Mouse (Mus musculus): ENCODE results near the gene Tnnt2. TPM values are rescaled to one million over a fixed set of nuclear protein-coding genes. Genes with fewer than 3 reads are reported as not detected.

Tnnt2 gene
- polyA plus RNA-seq, 1 experiment from 2014 or later, result 0.74 TPM

DNA sequence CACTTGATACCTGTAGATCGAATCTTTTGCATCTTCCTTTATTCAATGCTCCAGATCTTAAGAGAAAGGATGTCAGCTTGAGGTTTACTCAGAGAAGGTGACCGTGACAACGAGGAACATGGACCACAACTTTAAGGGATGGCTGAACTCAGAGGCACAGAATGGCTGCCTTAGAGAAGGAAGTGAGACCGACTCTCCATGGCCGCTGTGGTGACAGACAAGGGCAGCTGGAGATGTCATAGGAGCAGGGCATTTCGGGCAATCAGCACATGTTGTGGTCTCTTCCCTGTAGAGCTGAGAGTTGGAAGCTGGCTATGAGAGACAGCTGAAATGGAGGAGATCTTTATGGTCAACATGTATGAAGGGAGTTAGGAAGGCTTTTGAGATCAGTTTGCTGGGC is 28.7 kb downstream of the Tnnt2 start:
- Histone ChIP-seq H3K4me1 (peaks cover 21% of the 10 kb centered on the region), H3K36me3 (no peaks in the 10 kb centered on the region), H3K27me3 (ENCODE audit: low read depth, poor library complexity, severe bottlenecking) (peaks cover 10% of the 10 kb centered on the region), H3K27ac (replicated peaks) (no peak overlapping the region), H3K9me3 (replicated peaks) (no peaks in the 10 kb centered on the region), H3K4me3 (no peak overlapping the region)
- WGBS, result 87% methylated on average over 6 of the region's 6 CpGs
- no peak for DNase-seq (ENCODE audit: low spot score)

DNA sequence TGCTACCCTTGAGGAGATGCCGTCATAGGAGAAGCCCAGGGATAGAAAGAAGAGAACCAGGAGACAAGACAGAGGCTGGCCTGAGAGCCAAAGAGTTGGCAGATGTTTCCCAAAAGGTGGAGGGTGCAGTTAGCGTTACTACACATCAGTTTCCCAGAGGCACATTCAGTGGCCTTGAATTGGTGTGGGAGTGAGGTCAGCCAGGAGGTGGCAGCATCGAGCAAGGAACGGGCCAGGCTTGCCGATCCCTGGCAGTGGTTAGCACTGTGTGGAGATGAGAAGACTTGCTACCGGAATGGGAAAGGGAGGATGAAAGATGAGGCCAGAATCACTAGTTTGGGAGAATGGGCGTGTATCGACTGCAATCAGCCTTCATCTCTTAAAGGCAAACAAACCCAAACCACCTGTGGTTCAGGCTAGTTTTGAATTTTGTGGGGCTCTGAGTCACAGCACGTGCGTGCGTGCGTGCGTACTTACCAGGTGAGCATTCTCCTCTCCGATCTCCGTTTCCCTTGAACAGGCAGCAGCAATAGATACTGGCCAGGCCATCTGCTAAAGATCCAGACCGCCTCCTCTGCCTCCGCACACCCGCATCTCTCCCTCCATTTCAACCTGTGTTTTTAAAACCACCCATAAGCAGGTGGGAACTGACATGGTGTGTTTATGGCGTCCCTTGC is 29.5 kb downstream of the Tnnt2 start:
- Histone ChIP-seq H3K36me3 (no peaks in the 10 kb centered on the region), H3K4me1 (peaks cover 21% of the 10 kb centered on the region), H3K27ac (replicated peaks) (no peak overlapping the region), H3K27me3 (ENCODE audit: low read depth, poor library complexity, severe bottlenecking) (peaks cover 10% of the 10 kb centered on the region), H3K9me3 (replicated peaks) (no peaks in the 10 kb centered on the region), H3K4me3 (no peak overlapping the region)
- DNase-seq (ENCODE audit: low spot score), result peak; percentile 81
- 52% methylated on average over 19 of the region's 19 CpGs for WGBS

DNA sequence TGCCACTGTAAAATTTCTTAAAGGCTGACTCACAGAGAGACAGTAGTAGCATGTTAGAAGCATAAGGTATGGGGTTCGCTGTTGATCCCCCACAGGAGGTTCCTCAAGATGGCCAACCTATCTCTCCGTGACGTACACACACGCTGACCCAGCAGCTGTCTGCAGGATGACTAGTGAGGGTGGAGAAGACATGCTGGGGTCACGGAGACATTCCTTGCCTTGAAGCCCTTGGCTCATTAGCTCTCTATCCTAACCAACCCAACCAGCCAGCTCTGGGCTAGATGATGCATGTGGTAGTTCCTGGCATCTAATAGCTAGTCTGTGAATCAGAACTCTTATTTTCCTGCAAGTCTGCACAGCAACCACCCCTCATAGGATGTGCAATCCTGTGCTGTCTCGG is 32.4 kb downstream of the Tnnt2 start:
- Histone ChIP-seq H3K36me3 (no peaks in the 10 kb centered on the region), H3K27me3 (ENCODE audit: low read depth, poor library complexity, severe bottlenecking) (peaks cover 10% of the 10 kb centered on the region), H3K27ac (replicated peaks) (no peak overlapping the region), H3K4me1 (peaks cover 14% of the 10 kb centered on the region), H3K4me3 (no peak overlapping the region), H3K9me3 (replicated peaks) (no peaks in the 10 kb centered on the region)
- DNase-seq (ENCODE audit: low spot score), result no peak
- 93% methylated on average over 6 of the region's 6 CpGs for WGBS

DNA sequence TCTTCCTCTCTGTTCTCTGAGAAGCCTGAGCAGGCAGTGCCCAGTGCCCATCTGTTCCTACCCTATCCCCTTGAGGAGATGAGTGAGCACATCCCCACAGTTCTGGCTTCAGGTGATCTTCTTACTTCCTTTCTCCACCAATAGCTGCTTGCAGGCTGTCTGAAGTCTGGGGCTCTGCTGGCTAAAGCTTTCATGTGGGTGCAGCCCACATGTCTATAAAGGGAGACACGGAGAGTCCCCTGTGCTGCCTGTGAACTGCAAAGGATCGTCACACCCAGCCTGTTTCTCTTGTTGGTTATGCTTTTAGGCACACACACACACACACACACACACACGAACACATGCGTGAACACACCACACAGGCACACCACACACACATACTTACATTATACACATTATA is 36.8 kb downstream of the Tnnt2 start:
- no peak for DNase-seq (ENCODE audit: low spot score)
- Histone ChIP-seq H3K27me3 (ENCODE audit: low read depth, poor library complexity, severe bottlenecking) (no peaks in the 10 kb centered on the region), H3K9me3 (replicated peaks) (no peaks in the 10 kb centered on the region), H3K4me1 (no peaks in the 10 kb centered on the region), H3K27ac (replicated peaks) (no peak overlapping the region), H3K36me3 (no peaks in the 10 kb centered on the region), H3K4me3 (no peak overlapping the region)
- 89% methylated on average over 4 of the region's 4 CpGs for WGBS

DNA sequence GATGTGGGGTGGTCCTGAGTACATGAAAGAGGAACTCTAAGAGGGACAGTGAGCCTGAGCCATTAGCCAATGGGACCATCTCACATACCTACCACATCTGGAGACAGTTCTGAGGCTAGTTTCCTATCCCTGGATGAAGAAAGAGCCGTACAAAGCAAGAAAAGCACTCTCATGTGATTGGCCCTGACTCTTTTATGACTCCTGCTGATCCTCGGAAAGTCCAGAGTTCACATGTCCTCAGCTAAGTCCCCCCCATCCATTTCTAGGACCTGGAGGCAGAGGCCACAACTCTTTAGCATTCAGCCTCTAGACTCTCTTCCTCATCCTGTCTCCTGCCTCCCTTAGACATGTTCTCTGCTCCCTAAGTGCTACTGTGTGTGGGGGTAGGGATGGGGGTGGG is 41.1 kb downstream of the Tnnt2 start:
- no peak for DNase-seq (ENCODE audit: low spot score)
- no peak overlapping the region for H3K4me3 ChIP-seq
- no peaks in the 10 kb centered on the region for H3K9me3 ChIP-seq (replicated peaks)
- no peaks in the 10 kb centered on the region for H3K27me3 ChIP-seq (ENCODE audit: low read depth, poor library complexity, severe bottlenecking)
- WGBS, result 79% methylated on average over 2 of the region's 2 CpGs
- H3K27ac ChIP-seq (replicated peaks), result no peak overlapping the region
- no peaks in the 10 kb centered on the region for H3K4me1 ChIP-seq
- H3K36me3 ChIP-seq, result no peaks in the 10 kb centered on the region

DNA sequence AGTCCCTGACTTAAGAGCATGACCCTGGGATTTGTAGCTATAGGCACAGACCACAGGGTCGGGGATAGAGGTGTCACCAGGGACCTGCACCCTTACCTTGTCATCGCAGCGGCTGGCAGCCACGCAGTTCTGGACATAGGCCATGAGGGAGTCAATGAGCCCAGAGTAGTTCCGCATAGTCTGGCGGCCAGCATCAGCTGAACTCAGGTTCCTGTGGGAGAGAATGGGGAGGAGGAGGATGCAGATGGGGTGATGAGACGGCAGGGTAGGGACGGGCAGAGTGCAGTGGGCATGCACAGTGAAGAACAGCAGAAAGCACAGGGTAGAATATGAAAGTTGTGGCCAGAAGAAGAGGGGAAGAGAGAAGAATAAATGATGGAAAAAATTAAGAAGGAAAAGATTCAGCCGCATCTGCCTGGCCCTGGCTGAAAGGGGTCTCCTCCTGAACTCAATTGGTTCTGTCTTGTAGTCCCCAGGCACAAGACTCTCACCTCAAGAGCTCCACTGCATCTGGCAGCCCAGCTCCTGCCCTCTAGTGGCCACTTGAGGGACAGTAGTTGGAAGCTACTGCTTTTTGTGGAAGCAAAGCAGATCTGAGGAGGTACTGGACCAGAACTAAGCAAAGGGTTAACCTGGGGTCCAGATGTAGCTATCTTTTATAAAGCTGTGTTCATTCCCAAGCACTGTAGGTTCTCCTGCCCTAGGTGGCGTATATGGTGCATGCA is 46.4 kb downstream of the Tnnt2 start:
- H3K36me3 ChIP-seq, result no peaks in the 10 kb centered on the region
- 74% methylated on average over 10 of the region's 10 CpGs for WGBS
- no peaks in the 10 kb centered on the region for H3K9me3 ChIP-seq (replicated peaks)
- no peaks in the 10 kb centered on the region for H3K27me3 ChIP-seq (ENCODE audit: low read depth, poor library complexity, severe bottlenecking)
- no peaks in the 10 kb centered on the region for H3K4me1 ChIP-seq
- H3K27ac ChIP-seq (replicated peaks), result no peak overlapping the region
- peak; percentile 64 for DNase-seq (ENCODE audit: low spot score)
- no peak overlapping the region for H3K4me3 ChIP-seq

DNA sequence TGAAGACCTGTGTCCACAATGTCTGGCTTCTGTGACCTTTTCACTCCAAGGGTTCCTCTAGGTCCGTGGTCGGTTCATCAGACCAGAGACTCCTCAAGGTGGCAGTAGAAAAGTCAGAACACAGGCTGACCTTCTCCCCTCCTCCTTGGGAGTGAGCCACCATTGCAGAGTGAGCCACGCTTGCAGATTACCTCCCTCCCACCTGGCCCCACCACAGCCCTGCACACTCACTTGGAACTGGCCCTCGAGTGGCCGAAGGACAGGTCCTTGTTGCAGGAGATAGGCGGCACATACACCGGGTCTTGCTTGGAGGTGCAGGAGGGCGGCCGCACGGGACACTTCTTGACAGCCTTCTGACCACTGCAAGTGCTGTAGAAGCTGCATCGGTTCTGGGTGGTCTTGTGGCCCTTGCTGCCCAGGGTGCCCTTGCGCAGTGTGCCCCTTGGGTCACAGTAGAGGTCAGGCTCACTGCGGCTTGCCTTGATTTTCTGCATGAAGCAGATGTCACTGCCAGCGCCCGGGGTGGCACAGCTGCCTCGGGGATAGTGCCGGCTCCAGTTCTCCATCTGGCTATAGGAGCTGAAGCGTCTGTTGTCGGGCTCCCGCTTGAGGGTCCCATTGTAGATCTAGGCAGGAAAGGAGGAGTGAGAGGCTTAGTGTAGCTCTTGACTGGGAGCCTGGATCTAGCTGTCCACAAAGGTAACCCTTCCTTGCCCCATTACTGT is 53.5 kb downstream of the Tnnt2 start:
- H3K27me3 ChIP-seq (ENCODE audit: low read depth, poor library complexity, severe bottlenecking), result no peaks in the 10 kb centered on the region; the same call in 1 of the 2 replicates
- H3K36me3 ChIP-seq, result no peaks in the 10 kb centered on the region
- 81% methylated on average over 20 of the region's 20 CpGs for WGBS
- no peak overlapping the region for H3K27ac ChIP-seq (replicated peaks)
- no peaks in the 10 kb centered on the region for H3K9me3 ChIP-seq (replicated peaks)
- no peak for DNase-seq (ENCODE audit: low spot score)
- no peak overlapping the region for H3K4me3 ChIP-seq
- H3K4me1 ChIP-seq, result no peaks in the 10 kb centered on the region

DNA sequence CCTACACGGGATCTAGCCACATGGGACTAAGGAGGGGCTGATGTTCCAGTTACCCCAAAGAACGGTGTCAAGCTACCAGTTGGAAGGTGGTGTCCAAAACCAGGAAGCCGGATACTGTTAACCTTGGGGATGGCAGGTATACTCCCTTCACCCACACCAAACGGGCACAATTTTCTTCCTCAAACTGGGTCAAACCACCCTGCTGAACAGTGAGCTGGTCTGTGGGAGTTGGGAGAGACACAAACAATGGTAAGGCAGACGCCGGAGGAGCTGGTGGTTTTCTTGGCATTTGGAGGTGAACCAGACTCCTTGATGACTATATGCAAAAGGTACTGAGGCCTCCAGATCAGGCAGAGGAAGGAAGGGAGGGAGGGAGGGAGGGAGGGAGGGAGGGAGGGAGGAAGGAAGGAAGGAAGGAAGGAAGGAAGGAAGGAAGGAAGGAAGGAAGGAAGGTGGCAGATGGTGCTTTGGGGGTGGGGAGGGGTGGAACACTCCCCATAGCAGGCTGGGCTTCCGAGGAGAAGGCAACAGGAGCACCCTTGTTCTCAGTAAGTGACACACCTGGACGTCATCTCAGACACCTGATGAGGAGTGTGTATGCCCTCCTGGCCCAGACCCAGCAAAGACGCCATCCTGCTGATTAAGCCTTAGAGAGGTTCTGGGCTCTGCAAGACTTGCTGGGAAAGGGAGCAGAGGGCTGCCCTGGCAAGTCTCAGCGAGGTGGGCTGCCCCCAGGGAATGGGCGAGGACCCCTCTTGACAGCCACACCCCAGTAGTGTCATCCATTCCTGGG is 55.5 kb downstream of the Tnnt2 start:
- Histone ChIP-seq H3K4me3 (no peak overlapping the region), H3K27me3 (ENCODE audit: low read depth, poor library complexity, severe bottlenecking) (no peaks in the 10 kb centered on the region; the same call in 1 of the 2 replicates), H3K4me1 (no peaks in the 10 kb centered on the region), H3K9me3 (replicated peaks) (no peaks in the 10 kb centered on the region), H3K36me3 (no peaks in the 10 kb centered on the region), H3K27ac (replicated peaks) (no peak overlapping the region)
- DNase-seq (ENCODE audit: low spot score), result no peak
- 79% methylated on average over 11 of the region's 11 CpGs for WGBS

DNA sequence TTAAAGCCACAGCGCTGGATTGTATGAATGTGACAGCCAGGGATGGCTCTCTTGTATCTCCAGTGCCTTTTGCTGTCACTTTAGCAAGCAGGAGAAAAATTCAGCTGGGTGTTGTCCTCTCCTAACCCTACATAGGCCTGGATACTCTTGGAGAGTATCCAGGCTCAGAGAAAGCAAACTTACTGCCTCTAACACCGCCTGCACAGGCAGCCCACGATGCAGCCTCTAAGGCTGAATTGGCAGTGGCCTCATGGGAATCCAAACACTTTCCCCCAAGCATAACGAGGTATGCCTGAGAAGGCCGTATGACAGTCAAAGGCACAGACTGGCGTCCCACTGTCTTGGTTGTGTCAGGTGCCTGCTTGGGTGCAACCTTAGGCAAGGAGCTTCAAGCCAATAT is 56.1 kb downstream of the Tnnt2 start:
- Histone ChIP-seq H3K4me1 (no peaks in the 10 kb centered on the region), H3K27me3 (ENCODE audit: low read depth, poor library complexity, severe bottlenecking) (no peaks in the 10 kb centered on the region; the same call in 1 of the 2 replicates), H3K27ac (replicated peaks) (no peak overlapping the region), H3K4me3 (no peak overlapping the region), H3K36me3 (no peaks in the 10 kb centered on the region), H3K9me3 (replicated peaks) (no peaks in the 10 kb centered on the region)
- WGBS, result 81% methylated on average over 6 of the region's 6 CpGs
- no peak for DNase-seq (ENCODE audit: low spot score)

DNA sequence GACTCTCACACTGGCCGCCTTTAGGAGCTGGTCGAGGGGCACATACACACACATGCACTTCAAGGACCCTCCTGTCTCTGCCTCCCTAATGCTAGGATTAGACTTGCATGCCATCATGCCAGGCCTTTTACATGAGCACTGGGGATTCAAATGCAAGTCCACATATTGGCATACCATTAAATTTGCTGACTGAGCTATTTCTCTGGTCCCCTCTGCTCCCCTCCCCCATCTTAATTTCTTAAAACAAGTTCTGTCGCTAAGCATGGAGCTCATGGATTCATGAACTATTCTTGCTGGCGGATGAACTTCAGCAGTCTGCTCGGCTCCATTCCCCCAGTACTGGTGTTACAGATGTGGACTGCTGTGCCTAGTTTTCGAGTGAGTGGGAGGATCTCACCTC is 56.6 kb downstream of the Tnnt2 start:
- Histone ChIP-seq H3K4me1 (no peaks in the 10 kb centered on the region), H3K27ac (replicated peaks) (no peak overlapping the region), H3K4me3 (no peak overlapping the region), H3K36me3 (no peaks in the 10 kb centered on the region), H3K9me3 (replicated peaks) (no peaks in the 10 kb centered on the region), H3K27me3 (ENCODE audit: low read depth, poor library complexity, severe bottlenecking) (no peaks in the 10 kb centered on the region; the same call in 1 of the 2 replicates)
- 87% methylated on average over 6 of the region's 6 CpGs for WGBS
- no peak for DNase-seq (ENCODE audit: low spot score)

DNA sequence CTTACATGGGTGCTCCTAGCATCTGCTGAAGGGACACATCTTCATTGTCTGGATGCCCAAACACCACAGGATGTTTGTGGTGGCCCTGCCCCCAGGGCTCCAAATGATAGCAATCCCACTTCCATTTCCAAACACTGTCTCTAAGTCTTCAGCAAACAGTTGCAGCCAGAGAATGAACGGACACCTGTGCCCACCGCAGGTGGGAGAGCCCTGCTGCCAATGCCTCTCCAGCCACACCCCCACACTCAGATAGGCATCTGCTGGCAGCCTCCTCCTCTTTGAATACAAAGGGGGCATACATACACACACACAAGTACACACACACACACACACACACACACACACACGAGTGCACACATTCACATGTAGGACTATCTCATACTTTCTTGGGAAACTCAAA is 57.2 kb downstream of the Tnnt2 start:
- no peak overlapping the region for H3K27ac ChIP-seq (replicated peaks)
- H3K9me3 ChIP-seq (replicated peaks), result no peaks in the 10 kb centered on the region
- H3K36me3 ChIP-seq, result no peaks in the 10 kb centered on the region
- no peaks in the 10 kb centered on the region; the same call in 1 of the 2 replicates for H3K27me3 ChIP-seq (ENCODE audit: low read depth, poor library complexity, severe bottlenecking)
- WGBS, result 86% methylated on average over 3 of the region's 3 CpGs
- no peak for DNase-seq (ENCODE audit: low spot score)
- H3K4me3 ChIP-seq, result no peak overlapping the region
- no peaks in the 10 kb centered on the region for H3K4me1 ChIP-seq

DNA sequence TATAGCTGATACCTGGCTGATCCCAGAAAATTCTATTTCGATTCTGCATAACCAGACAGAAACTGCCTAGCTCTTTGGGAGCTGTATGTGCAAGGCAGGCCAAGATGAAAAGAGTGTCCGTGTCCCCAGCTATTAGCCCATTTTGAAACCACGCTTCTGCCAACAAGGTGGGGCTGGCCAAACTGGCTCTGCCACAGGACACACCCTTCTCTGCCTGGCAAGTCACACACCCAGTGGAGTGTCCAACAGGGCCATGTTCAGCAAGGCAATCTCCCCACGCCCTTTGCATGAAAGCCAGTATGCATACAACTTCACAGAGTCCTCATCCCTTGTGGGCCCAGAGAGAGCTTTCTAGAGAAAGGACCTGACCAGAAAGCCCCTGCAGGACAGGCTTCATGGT is 59.2 kb downstream of the Tnnt2 start:
- 92% methylated on average over 4 of the region's 4 CpGs for WGBS
- DNase-seq (ENCODE audit: low spot score), result no peak
- H3K36me3 ChIP-seq, result no peaks in the 10 kb centered on the region

More for the DNA sequence above, 59.2 kb downstream of the Tnnt2 start:
- Histone ChIP-seq H3K9me3 (replicated peaks) (no peaks in the 10 kb centered on the region), H3K27me3 (ENCODE audit: low read depth, poor library complexity, severe bottlenecking) (no peaks in the 10 kb centered on the region), H3K27ac (replicated peaks) (no peak overlapping the region), H3K4me3 (no peak overlapping the region), H3K4me1 (no peaks in the 10 kb centered on the region)
